Mouse (Mus musculus) kidney, postnatal 4 days (tissue): ENCODE results near the gene Pgd.

Experiments used
- DNase-seq, 2 experiments: peaks; one replicate each; pipeline ENCODE4 v3.0.0; 2021; ENCODE audit warnings: mixed read lengths in 2 of 2

The Pgd gene

DNA sequence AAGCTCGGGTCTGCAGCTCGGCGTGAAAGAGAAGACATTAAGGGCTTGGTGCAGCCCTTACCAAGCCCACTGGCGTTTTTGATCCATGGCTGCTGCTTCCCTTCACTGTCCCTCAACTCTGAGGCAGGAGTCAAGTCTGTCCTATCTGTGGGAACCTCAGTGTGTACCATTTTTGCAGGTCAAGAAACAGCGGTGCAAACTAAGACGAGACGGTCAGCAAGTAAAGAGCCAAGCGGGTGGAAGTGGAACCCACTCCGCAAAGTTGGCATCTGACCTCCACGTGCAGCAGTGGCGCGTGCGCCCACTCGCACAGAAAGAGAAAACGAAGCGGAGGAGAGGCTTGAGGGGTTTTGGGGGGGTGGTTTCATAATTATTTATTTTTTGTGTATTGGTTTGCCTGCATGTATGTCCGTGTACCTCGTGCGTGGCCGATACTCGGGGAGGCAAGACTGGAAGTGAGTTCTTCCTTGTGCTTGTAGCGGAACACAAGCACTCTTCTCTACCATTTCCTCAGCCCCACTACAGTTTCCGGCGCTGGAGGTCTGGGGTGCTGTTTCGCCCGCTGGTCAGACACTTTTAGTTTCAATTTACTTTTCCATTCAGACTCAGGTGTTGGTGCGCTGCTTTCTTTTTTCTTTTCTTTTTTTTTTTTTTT, 513 bp upstream of the Pgd start:
- DNase-seq: peak; percentile 50 to 61

DNA sequence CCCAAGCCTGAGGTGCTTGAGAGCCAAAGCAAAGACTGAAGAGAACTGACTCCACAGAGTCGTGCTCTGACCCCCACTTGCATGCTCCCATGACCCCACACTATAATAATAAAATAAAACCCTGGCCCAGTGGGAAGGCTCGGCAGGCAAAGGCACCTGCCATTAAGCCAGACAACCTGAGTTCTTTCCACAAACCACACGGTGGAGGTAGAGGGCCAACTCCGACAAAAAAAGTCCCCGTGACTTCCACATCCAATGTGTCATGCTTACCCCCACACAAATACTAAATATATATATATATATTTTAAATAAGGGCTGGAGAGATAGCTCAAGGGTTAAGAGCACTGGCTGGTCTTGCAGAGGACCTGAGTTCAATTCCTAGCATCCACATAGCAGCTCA, 2.4 kb downstream of the Pgd start:
- no peak for DNase-seq

DNA sequence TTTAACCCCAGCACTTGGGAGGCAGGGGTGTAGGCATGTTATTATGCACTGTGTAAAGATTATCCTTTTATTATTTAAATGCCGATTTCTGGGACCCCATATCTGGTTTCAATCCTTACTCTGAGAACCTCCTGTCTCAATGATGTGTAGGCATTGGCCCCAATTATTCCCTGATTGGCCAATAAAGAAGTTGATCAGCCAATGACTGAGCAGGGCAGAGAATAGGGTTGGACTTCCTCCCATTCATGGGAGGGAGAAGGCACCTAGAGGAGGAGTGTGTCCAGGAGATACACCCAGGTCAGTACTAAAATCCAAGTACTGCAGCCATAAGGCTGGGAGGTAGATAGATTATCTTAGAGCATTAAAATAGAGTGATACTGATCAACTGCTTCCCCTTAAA, 3.4 kb downstream of the Pgd start:
- no peak for DNase-seq

DNA sequence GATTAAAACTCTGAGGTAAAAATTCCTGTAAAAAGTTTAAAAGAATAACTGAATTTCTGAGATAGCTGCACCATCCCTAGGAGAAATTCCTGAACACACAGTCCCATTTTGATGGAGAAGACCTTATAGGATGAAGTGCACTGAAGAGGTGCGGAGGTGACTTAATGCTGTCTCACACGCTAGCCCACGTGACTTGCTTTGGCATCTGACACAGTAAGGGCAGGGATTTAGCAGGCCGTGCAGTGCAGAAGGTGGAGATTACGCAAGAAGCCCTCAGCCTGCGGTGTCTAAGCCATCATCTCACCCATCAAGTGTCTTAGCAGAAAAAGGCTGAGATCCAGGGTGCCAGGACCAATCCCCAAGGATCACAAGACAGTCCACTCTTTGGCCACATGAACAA, 5.4 kb downstream of the Pgd start:
- no peak for DNase-seq

DNA sequence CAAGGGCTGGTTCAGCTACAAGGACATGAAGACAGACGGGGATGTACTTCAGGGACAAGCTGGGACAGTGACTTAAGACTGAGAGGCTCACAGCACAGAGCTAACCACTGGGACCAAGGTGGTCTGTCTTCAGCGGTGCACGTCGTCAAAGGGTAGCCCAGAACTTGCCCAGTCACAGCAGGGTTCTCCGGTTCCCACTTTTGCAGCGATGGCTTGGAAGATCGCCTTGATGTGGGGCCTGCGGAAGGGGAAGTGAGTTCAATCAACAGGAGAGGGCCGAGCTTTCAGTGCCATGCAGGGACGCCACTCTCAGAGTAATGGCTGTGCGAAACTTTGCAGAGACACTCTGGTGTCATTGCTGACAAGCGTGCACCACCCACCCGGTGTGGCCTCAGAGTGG, 6.7 kb downstream of the Pgd start:
- no peak for DNase-seq

DNA sequence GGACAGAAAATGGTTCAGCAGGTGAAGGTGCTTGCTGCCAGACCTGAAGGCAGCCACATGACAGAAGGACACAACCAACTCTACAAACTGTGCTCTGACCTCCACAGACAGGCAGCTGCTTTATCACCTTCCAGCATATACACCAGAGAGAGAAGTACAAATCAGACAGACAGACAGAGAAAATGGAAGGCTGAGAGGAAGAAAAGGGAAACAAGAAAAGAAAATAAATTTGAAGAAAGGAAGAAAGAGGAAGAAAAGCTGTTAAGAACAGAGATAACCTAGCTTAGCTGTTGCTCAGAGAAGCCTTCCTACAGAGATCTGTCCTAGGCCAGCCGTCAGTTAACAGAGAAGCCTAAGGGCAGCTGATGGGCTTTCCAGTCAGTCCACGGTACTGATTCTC, 7.4 kb downstream of the Pgd start:
- DNase-seq: no peak

DNA sequence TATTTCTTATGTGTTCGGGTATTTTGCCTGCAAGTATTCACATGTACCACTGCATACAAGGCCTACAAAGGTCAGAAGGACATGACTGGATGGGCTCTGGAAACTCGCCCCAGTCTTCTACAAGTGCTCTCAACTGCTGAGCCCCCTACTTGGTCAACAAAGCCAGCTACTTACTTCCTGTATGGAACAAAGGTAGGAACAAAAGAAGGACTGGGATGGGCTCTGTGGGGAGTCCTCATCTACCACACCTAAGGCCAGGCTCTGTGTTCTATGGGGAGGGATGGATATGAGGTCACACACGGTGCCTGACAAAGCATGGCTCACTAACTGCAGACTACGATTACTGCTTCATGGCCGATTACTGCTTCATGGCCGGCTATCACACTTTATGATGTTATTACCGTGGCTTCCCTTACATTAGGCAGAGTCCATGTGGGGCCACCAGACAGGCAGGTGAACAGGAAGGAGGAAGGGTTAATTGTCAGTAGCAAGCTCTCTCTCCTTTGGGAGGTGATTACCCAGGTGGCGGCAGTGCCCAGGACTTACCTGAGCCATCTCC, 9.1 kb downstream of the Pgd start:
- DNase-seq: no peak

DNA sequence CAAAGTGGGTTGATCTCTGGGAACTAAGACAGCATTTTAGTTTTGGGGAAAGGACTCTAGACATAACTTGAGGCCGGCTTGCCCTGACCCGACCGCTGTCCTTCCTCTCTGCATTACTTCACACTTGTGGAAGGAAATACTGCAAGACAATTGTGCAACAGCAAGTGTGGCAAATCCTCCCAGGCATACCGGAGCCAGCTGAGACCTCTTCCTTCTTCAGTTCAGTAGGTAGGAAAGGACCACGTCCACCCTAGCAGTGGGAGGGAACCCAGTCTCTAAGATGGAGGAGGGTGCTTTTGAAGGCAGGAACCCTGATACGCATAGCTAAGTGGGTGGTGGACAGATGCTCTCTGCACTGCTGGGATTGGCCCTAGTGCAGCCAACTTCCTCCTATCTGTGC, 10.9 kb downstream of the Pgd start:
- DNase-seq: no peak

DNA sequence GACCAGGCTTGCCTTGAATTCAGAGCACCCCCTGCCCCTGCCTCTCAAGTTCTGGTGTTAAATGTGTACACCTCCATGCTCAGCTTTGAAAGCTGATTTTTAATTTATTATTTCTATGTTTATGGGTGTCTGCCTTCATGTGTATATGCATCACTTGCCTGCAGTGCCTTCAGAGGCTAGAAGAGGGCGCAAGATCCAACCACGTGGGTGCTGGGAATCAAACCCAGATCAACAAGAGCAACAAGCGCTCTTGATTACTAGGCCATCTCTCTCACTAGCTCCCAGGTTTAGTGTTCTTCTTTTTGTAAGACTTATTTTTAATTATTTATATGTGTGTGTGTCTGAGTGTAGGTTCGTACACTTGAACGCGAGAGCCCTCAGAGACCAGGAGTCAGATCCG, 11.7 kb downstream of the Pgd start:
- DNase-seq: no peak

DNA sequence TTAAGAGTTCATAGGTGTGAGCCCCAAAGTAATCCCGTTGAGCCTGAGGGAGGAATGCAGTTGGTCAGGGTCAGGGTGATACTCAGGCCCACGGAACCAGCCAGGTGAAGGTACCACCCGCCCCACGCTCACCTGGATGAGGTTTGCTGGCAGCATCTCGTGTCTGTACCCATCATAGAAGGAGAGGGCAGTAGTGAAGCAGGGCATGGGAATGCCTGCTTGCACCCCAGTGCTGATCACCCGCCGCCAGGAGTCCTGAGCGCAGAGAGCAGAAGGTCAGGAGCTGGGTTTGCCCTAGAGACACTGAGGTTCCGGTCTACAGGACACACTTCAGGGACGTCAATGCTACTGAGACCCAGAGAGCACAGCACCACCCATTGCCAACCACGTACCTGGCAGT, 15.8 kb downstream of the Pgd start:
- DNase-seq: no peak

DNA sequence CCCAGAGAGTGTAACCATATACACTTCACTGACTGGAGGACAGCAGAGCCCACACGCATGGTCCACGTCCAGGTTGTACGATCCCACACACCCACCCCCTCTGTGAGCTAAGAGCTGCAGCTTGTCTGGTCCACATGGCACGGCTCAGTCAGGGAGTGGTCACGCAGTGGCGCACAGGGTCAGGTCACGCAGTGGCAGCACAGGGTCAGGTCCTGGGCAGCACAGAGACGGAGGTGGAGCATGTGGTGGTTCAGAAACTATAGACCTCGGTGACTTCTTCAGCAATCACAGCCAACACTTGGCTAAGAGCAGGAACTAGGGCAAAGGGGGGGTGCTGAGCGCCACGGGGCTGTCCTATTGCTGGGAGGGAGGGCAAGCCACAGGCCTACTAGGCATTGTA, 16.3 kb downstream of the Pgd start:
- peak in 1 of 2 experiments; percentile 49 for DNase-seq

DNA sequence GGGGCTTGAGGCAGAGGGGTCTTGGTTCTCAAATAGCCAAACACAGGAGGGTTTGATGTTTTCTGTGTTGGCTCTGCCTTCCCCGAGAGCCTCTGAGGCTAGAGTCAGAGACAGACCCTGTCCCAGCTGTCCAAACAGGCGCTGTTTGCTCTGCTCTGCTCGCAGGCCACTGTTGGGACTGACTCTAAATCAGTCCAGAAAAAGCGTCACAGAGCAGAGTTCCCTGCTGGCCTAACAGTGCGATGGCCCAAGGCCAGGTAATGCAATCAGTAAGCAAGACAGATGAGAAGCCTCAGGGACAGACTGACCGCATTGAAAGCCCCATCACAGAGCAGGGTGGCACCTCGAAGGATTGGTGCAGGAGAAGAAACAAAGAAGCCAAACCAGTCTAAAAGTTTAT, 17.0 kb downstream of the Pgd start:
- DNase-seq: peak; percentile 53 to 67

DNA sequence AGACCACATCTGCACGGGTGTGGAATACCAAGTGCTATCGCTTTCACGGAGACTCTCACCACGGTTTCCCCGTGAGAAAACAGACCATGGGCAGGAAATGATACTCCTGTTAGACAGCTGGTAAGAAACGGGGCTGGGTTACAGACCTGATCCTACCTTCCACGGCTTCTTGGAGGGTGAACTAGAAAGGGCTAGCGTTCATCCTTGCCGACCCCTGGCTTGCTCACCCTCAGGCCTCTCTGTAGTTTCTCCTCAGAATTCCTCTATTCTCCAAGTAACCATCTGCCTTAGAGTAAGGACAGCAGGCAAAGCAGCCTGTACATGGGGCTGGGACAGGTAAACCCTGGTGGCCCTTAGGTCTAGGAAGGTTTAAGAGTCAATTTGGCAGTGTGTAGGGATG, 17.4 kb downstream of the Pgd start:
- no peak for DNase-seq

DNA sequence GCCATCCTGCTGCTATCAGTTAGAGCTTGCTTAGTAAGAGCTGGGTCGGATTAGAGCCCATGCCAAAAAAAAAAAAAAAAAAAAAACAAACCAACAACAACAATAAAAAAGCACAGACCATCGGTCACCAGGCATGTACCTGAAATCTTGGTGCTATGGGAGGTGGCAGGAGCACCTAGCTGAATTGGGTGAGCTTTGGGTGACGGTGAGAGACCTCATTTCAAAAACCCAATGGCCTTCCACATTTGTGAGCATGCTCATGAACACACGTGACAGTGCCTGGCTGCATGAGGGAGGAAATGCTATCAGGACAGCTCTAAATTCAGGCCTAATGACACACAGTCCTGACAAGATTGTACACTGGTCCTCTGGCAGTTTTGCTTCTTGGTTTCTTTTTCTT, 18.5 kb downstream of the Pgd start:
- no peak for DNase-seq

DNA sequence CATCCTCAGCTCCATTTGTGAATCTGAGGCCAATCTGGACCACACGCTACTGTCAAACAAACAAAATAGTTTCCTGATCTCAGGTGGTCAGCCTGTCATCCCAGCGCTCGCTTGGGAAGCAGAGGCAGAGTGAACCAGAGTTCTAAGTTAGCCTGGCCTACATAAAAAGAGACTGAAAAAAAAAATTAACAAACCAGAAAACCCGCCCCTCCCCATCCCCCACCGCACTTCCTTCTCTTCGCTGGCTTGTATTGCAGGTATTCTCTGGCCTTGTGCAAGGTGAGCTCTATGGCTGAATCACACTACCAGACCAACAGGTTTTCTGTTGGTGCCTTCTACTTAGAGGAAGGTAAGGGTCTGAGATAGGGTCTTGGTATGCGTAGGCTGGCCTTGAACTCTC, 19.0 kb downstream of the Pgd start:
- DNase-seq: no peak

DNA sequence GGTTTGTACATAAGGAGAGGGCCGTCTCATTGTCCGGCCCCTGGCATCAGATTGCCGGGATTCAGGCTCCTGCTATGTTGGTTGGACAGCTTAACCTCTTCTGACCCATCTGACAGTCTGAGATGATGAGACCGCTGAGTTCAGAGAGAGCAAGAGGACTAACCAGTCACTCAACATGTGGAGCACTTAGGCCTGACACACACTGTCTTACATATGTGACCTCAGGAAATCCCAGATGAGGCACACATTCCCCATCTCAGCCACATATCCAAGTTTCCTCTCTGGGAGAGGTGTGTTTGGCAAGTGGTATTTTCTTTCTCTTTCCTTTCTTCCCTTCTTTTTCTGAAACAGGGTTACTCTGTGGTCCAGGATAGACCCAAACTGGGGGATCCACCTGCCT, 21.4 kb downstream of the Pgd start:
- no peak for DNase-seq

DNA sequence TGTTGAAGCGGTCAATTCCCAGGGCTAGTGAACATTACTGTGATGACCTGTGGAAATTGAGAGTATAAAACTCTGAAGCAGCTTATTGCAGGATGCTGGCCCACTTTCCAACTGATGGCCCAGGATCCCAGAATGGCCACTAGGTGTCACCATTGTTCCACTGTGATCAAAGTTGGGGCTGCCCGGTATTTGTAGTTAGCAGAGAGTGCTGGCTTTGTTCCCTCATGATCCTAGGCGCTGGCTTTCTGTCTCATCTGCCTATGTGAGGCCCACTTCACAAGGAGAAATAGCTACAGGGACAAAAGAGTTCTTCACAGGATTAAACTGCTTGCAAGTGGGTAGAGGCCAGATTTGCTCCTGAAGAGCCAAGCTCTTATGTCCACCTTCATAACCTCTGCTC, 22.1 kb downstream of the Pgd start:
- peak; percentile 82 to 85 for DNase-seq

DNA sequence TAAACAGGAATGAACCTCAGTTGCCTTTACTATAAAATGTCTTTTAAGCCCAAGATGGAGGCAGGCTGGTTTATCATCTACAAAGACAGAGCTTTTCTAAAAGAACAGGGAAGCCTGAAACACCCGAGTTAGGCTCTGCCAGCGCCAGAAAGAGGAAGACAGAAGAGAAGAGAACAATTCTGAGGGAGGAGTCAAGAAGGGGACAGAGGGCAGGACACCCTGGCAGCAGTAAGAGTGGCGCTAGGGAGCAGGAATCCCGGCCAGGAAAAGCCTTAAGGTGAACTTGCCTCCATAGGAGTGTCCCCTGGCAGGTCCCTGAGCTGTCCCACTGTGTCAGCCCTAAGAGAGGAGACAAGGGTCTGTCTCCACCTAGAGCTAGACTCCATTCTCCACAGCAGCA, 23.0 kb downstream of the Pgd start:
- no peak for DNase-seq

DNA sequence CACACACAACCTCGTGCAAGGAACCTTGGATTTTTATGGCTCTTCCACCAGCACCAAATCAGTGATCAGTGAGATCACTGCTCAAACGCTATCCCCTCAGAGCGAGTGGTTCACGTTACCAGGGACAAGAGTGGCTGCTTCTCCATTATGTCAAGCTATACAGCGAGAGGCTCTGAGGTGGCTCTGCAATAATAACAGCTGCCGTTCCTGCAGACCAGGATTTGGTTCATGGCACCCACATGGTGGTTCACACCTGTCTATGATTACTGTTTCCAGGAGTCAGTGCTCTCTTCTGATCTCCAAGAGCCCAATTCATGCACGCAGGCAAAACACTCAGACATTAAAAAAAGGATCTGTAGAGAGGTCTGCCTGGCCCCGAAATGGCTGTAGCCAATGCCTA, 28.1 kb downstream of the Pgd start:
- DNase-seq: no peak

DNA sequence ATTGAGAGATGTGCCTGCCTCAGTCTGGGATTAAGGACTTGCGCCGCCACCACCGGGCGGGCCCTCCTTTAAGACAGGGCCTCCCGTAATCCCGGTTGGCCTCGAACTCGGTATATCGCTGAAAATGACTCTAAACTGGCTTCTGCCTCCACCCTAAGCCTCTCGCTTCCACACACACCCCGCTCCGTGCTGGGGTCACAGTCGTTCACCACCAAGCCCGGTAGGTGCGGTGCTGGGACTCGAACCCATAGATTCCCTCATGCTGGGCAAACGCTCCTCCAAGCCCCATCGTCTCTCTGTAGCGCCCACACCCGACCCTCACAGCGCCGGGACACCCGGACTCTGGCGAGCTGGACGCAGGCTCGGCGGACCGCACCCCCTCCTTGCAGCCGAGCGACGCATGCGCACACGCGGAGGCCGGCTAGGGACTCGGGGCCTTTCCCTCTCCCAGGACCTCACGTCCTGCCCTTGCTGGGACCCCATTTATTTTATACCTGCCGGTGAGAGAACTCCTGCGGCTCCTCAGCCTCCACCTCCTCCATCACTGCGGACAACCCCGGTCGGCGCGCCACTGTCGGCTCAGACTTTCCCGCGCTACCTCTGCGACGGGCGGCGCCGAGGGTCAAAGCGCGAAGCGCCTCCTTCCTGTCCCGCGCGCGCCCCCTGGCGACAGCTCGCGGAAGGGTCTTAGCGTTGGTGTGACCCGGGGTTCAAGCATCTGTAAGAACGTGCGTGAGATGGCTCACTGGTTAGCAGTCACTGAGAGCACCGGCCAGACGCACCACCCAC, 29.4 kb downstream of the Pgd start, which contains the start of gene Cenps:
Gene Cenps (minus strand): TSS at position 648 of the 789 bp plus-strand sequence.
- peak; percentile 97 for DNase-seq

DNA sequence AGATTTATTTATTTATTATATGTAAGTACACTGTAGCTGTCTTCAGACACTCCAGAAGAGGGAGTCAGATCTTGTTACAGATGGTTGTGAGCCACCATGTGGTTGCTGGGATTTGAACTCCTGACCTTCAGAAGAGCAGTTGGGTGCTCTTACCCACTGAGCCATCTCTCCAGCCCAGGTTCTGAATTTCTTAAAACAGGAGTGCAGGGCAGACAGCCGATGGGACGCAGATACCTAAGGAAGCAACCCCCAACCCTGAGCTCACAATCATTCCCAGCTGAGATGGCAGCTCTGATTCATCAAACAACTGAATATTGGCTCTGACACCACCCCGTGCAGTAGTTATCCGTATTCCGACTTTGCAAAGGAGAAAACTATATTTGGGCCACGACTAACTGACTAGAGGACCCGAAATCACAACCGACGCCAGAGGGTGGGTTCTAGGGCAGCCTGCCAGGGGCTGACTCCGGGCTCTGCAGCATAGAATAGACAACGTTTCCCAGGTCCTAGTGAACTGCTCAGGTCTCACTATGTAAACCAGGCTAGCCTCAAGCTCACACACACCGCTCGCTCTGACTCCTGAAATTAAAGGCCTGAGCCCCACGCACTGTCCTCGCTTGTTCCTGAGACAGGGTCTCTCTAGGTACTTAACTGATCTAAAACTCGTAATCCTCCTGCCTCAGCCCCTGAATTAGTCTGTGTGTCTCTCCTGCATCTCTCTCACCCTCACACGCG, 30.3 kb downstream of the Pgd start:
- peak in 1 of 2 experiments; percentile 44 for DNase-seq

DNA sequence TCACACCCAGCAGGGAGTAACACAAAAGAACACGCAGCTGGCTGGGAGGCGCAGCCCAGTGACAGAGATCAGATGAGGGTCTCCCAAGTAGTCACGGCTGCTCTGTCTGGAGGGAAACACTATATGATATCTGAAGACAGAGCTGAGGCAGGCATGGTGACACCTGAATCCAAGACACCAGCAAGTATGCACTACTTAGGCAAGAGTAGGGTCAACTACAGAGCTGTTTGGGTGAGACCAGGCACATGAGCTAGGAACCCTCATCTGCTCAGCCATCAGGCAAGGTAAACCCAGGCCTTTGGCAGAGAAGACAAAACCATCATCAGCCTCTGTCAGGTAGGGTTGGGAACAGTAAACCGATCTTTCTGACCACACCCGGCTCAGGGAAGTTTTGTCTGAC, 33.2 kb downstream of the Pgd start:
- no peak for DNase-seq

DNA sequence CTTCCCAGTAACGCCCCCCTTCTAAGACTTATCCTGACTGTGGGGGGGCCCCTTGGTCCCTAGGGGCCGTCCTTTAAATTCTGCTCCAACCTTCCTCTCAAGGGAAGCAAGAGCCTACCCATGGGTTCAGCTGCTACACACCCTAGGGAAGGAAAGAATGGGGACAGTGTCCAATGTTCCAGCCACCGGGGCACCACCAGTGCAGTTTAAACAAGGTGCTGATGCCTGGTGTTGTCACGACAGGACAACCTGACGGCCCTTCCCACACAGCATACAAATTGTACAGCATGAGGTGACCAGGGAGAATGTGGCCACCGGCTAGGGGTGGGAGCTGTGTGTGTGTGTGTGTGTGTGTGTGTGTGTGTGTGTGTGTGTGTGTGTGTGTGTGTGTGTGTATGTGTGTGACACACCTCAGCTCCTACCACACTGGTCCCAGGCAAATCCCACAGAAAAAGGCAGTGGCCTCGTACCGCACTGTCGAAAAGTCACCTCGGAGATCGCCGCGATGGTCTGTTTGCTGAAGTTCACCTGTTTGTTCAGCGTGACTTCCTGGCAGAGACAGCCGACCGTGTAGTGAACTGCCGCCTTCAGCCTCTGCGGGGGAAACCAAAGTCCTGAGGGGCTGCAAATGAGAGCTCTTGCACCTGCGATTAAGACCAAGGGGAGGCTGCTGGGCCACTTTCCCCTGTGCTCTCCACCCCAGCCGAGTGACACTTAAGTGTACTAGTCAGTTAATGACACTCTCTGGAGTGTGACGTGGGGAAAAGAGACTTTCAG, 34.6 kb downstream of the Pgd start:
- peak in 1 of 2 experiments; percentile 39 for DNase-seq
